Mouse (Mus musculus) thymus, adult 2 months (tissue): ENCODE results near the gene Rpl28. TPM values are rescaled to one million over a fixed set of nuclear protein-coding genes. Genes with fewer than 3 reads are reported as not detected.
A peak's percentile ranks its signal among the peaks of the same experiment; 100 is the strongest.

Experiments used
- DNase-seq: peaks from one replicate; pipeline ENCODE4 v3.0.0; 2021
- H3K27ac ChIP-seq: fragments of 200-500 bp; 2 replicates; pipeline ENCODE4 v1.5.1; 2012; ENCODE audit warnings: low read length, control low read depth; ENCODE audit not compliant: control insufficient read depth, insufficient read depth
- H3K27me3 ChIP-seq: fragments of 200-500 bp; 2 replicates; pipeline ENCODE4 v1.6.1; 2012; ENCODE audit warnings: mild to moderate bottlenecking, low read length, moderate library complexity, mixed read lengths; ENCODE audit not compliant: control insufficient read depth, insufficient read depth
- H3K36me3 ChIP-seq: fragments of 200-500 bp; 2 replicates; pipeline ENCODE4 v1.6.1; 2012; ENCODE audit warnings: mild to moderate bottlenecking, low read length, moderate library complexity; ENCODE audit not compliant: control insufficient read depth, insufficient read depth
- H3K4me1 ChIP-seq: fragments of 200-500 bp; replicated peaks from 2 replicates; pipeline ENCODE4 v1.6.1; 2012; ENCODE audit warnings: low read length; ENCODE audit not compliant: control insufficient read depth, insufficient read depth
- H3K4me3 ChIP-seq: fragments of 200-500 bp; 2 replicates; pipeline ENCODE4 v1.5.1; 2012; ENCODE audit warnings: mild to moderate bottlenecking, low read length, control low read depth, moderate library complexity; ENCODE audit not compliant: control insufficient read depth, insufficient read depth
- CTCF ChIP-seq: fragments of 200-500 bp; IDR thresholded peaks from 2 replicates; pipeline ENCODE4 v1.5.1; 2012; ENCODE audit warnings: mild to moderate bottlenecking, control low read depth, low read length, moderate library complexity, borderline replicate concordance; ENCODE audit not compliant: control insufficient read depth, poor library complexity, insufficient read depth; ENCODE audit errors: extremely low read depth
- POLR2A ChIP-seq: fragments of 200-500 bp; IDR thresholded peaks from 2 replicates; pipeline ENCODE4 v1.6.1; 2012; ENCODE audit warnings: mild to moderate bottlenecking, low read length, control low read depth, moderate library complexity; ENCODE audit not compliant: control insufficient read depth, poor library complexity, insufficient read depth; ENCODE audit errors: extremely low read depth
- WGBS: fragments of 180-500 bp; shearing (Covaris S2); methylation state at CpG from one replicate; pipeline ENCODE4 v1.1.7; 2018; 5-methylcytosine and 5-hydroxymethylcytosine counted together
- polyA plus RNA-seq: library from polyadenylated mRNA; depleted of rRNA; stranded (reverse); fragments of >200 nt; gene quantifications from 2 replicates; pipeline ENCODE4 v1.2.3, GENCODE M21; 2012

Rpl28 gene
- polyA plus RNA-seq, 1 experiment, result 367 TPM

- 4% methylated on average over 34 of the region's 34 CpGs for WGBS
- Histone ChIP-seq H3K4me3 (no peak overlapping the region), H3K36me3 (no peaks in the 10 kb centered on the region), H3K4me1 (no peaks in the 10 kb centered on the region), H3K27me3 (peaks cover 7% of the 10 kb centered on the region; the same call in 1 of the 2 replicates), H3K27ac (no peak overlapping the region)
- TF ChIP-seq CTCF (no peak), POLR2A (no peak)
- no peak for DNase-seq
Measured at GRCm38 (mm10) chr7:4835631-4836327, 43.1 kb downstream of the Rpl28 start.

GRCm38 (mm10) chr7:4836351-4836792, 43.7 kb downstream of the Rpl28 start:
- peak; percentile 56 for DNase-seq
- Histone ChIP-seq H3K36me3 (no peaks in the 10 kb centered on the region), H3K27me3 (peaks cover 7% of the 10 kb centered on the region; the same call in 1 of the 2 replicates), H3K27ac (no peak overlapping the region), H3K4me3 (peak overlapping the region; percentile 20; the same call in 1 of the 2 replicates), H3K4me1 (no peaks in the 10 kb centered on the region)
- WGBS, result under 1% methylated on average over 51 of the region's 51 CpGs
- peak; percentile 50; the same call in 1 of the 2 replicates for TF ChIP-seq CTCF
- TF ChIP-seq POLR2A, result no peak

- DNase-seq, result no peak
- TF ChIP-seq CTCF (no peak), POLR2A (no peak)
- Histone ChIP-seq H3K27me3 (peaks cover 7% of the 10 kb centered on the region; the same call in 1 of the 2 replicates), H3K36me3 (no peaks in the 10 kb centered on the region), H3K4me1 (peaks cover under 1% of the 10 kb centered on the region; the same call in 1 of the 2 replicates), H3K4me3 (no peak overlapping the region), H3K27ac (no peak overlapping the region)
- WGBS, result 28% methylated on average over 1 of the region's 1 CpGs
Measured at GRCm38 (mm10) chr7:4837639-4838038, 45.0 kb downstream of the Rpl28 start.

GRCm38 (mm10) chr7:4842077-4842476, 49.4 kb downstream of the Rpl28 start:
- 71% methylated on average over 5 of the region's 5 CpGs for WGBS
- Histone ChIP-seq H3K27me3 (peaks cover 24% of the 10 kb centered on the region; the same call in 1 of the 2 replicates), H3K4me3 (no peak overlapping the region), H3K4me1 (peaks cover 7% of the 10 kb centered on the region; the same call in 1 of the 2 replicates), H3K27ac (no peak overlapping the region), H3K36me3 (no peaks in the 10 kb centered on the region)
- no peak for DNase-seq
- no peak for TF ChIP-seq POLR2A
- TF ChIP-seq CTCF, result no peak

GRCm38 (mm10) chr7:4842634-4843131, 50.0 kb downstream of the Rpl28 start:
- Histone ChIP-seq H3K4me3 (no peak overlapping the region), H3K36me3 (no peaks in the 10 kb centered on the region), H3K27me3 (peaks cover 22% of the 10 kb centered on the region; the same call in 1 of the 2 replicates), H3K4me1 (peaks cover 7% of the 10 kb centered on the region; the same call in 1 of the 2 replicates), H3K27ac (no peak overlapping the region)
- DNase-seq, result no peak
- 1% methylated on average over 16 of the region's 16 CpGs for WGBS
- TF ChIP-seq POLR2A (no peak), CTCF (no peak)

GRCm38 (mm10) chr7:4843604-4844244, 51.0 kb downstream of the Rpl28 start:
- peaks cover 7% of the 10 kb centered on the region; the same call in 1 of the 2 replicates for H3K4me1 ChIP-seq
- TF ChIP-seq POLR2A (no peak), CTCF (no peak)
- H3K27me3 ChIP-seq, result peaks cover 21% of the 10 kb centered on the region; the same call in 1 of the 2 replicates
- 6% methylated on average over 34 of the region's 34 CpGs for WGBS
- H3K27ac ChIP-seq, result no peak overlapping the region
- H3K36me3 ChIP-seq, result no peaks in the 10 kb centered on the region
- no peak overlapping the region for H3K4me3 ChIP-seq
- DNase-seq, result no peak
